Mouse (Mus musculus): ENCODE data around the gene Ppp1r14b. TPM values are rescaled to one million over a fixed set of nuclear protein-coding genes. Genes with fewer than 3 reads are reported as not detected.
"Not testable (repeated sequence)": the region's sequence is repeated elsewhere in the genome, so short reads cannot be mapped to it uniquely, and the experiment has no call there.

The Ppp1r14b gene
- polyA plus RNA-seq, 1 experiment from 2014 or later, result 170 TPM

DNA sequence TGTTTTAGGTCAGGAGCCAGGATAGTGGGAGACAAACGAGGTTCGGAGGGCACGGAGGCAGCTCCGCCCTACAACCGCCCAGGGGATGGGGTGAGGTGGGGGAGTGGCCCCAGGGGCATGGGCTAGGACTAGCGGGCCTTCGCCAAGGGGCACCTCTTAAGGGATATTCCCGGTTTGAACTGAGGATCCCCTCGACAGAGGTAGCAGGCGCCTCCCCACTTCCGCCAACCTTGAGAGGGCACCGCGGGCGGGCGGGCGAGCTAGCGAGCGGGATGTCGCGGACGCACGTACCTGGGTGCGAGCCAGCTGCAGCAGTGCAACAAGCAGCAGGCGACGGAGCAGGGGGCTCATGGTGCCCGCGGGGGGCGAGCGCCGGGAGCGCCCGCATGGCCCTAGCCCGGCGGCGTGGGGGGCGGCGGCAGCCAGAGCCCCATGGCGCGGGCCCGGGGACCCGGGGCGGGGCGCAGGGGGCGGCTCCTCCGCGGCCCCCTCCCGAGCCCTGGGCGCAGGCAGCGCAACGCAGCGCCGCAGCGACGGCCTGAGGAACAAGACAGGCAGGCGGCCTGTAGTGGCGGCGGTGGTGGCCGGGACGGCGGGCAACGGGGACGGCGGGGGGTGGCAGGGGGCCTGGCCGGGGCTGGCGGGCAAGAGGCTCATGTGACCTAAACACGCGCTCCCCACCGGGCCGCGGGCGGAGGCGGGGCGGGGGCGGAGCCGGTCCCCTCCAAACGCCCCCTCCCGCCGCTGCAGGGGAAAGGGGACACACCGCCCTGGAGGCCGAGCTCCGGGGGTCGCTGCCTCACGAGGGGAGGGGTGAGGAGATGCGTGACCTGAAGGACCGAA lies 12.5 kb downstream of the Ppp1r14b start, which contains the start of gene Vegfb:
Vegfb (minus strand) TSS at position 591 of the 843 bp plus-strand sequence.
- Histone ChIP-seq H3K4me1 (ENCODE audit: control insufficient read depth in 2 of 2, insufficient read depth in 2 of 2, low read length in 2 of 2) (peaks cover 12 to 22% of the 10 kb centered on the region in 2 experiments), H3K27me3 (ENCODE audit: control insufficient read depth, insufficient read depth, low read length) (no peaks in the 10 kb centered on the region), H3K4me2 (ENCODE audit: low read length) (peak within 1 kb of the TSS; percentile 75), H3K9me3 (ENCODE audit: control insufficient read depth, low read length) (no peaks in the 10 kb centered on the region), H3K27ac (replicated peaks in 1 of 2; ENCODE audit: control insufficient read depth in 1 of 2, insufficient read depth in 1 of 2, low read depth in 2 of 2, low read length in 2 of 2) (peak within 1 kb of the TSS; percentile 91 to 98), H3K36me3 (ENCODE audit: control insufficient read depth, insufficient read depth, low read length) (peaks cover 39% of the 10 kb centered on the region), H3K9ac (ENCODE audit: low read length) (peak within 1 kb of the TSS; percentile 90), H3K4me3 (ENCODE audit: control insufficient read depth in 1 of 2, insufficient read depth in 1 of 2, low read depth in 1 of 2, low read length in 2 of 2) (peak within 1 kb of the TSS; percentile 69 to 81)
- ATAC-seq (ENCODE audit: insufficient number of reproducible peaks, insufficient read depth, low FRiP score, low read depth), result peak; percentile 53
- under 1% methylated on average over 75 of the region's 85 CpGs for WGBS

GRCm38 (mm10) chr19:6987904-6988285 lies 13.1 kb downstream of the Ppp1r14b start:
- Histone ChIP-seq H3K27me3 (ENCODE audit: control insufficient read depth, insufficient read depth, low read length) (no peaks in the 10 kb centered on the region), H3K9ac (ENCODE audit: low read length) (peak overlapping the region; percentile 90), H3K27ac (replicated peaks in 1 of 2; ENCODE audit: control insufficient read depth in 1 of 2, insufficient read depth in 1 of 2, low read depth in 2 of 2, low read length in 2 of 2) (peak overlapping the region; percentile 91 to 98), H3K9me3 (ENCODE audit: control insufficient read depth, low read length) (no peaks in the 10 kb centered on the region), H3K4me2 (ENCODE audit: low read length) (peak overlapping the region; percentile 75), H3K4me3 (ENCODE audit: control insufficient read depth in 1 of 2, insufficient read depth in 1 of 2, low read depth in 1 of 2, low read length in 2 of 2) (peak overlapping the region; percentile 69 to 81), H3K4me1 (ENCODE audit: control insufficient read depth in 2 of 2, insufficient read depth in 2 of 2, low read length in 2 of 2) (peaks cover 12 to 24% of the 10 kb centered on the region in 2 experiments), H3K36me3 (ENCODE audit: control insufficient read depth, insufficient read depth, low read length) (peaks cover 33% of the 10 kb centered on the region)
- WGBS, result 7% methylated on average over 8 of the region's 8 CpGs
- no peak; the same call in 1 of the 2 replicates for ATAC-seq (ENCODE audit: insufficient number of reproducible peaks, insufficient read depth, low FRiP score, low read depth)

DNA sequence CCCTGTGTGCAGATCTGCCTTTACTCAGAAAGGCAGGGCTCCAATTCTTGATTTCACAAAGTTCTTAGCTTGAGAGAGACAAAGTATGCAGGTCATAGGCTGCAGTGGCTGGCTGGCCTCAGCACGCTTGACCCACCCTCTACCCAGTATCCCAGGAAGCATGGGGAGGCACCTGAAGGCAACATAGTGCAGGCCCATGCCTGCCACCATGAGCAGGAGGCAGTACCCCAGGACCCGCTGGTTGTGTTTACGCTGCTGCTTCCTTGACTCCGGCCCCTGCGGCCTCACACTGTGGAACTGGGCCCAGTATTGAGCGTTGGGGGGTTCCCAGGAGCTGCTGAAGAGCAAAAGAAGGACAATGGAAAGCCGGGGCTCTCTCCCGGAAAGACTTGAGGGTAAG lies 14.5 kb downstream of the Ppp1r14b start:
- ATAC-seq (ENCODE audit: insufficient number of reproducible peaks, insufficient read depth, low FRiP score, low read depth), result no peak
- Histone ChIP-seq H3K4me3 (ENCODE audit: control insufficient read depth in 1 of 2, insufficient read depth in 1 of 2, low read depth in 1 of 2, low read length in 2 of 2) (no peak overlapping the region), H3K4me2 (ENCODE audit: low read length) (no peak overlapping the region), H3K36me3 (ENCODE audit: control insufficient read depth, insufficient read depth, low read length) (peaks cover 25% of the 10 kb centered on the region), H3K9me3 (ENCODE audit: control insufficient read depth, low read length) (no peaks in the 10 kb centered on the region), H3K4me1 (ENCODE audit: control insufficient read depth in 2 of 2, insufficient read depth in 2 of 2, low read length in 2 of 2) (peaks cover 16 to 30% of the 10 kb centered on the region in 2 experiments), H3K27ac (replicated peaks in 1 of 2; ENCODE audit: control insufficient read depth in 1 of 2, insufficient read depth in 1 of 2, low read depth in 2 of 2, low read length in 2 of 2) (no peak overlapping the region), H3K9ac (ENCODE audit: low read length) (no peak overlapping the region), H3K27me3 (ENCODE audit: control insufficient read depth, insufficient read depth, low read length) (no peaks in the 10 kb centered on the region)
- 90% methylated on average over 8 of the region's 8 CpGs for WGBS

DNA sequence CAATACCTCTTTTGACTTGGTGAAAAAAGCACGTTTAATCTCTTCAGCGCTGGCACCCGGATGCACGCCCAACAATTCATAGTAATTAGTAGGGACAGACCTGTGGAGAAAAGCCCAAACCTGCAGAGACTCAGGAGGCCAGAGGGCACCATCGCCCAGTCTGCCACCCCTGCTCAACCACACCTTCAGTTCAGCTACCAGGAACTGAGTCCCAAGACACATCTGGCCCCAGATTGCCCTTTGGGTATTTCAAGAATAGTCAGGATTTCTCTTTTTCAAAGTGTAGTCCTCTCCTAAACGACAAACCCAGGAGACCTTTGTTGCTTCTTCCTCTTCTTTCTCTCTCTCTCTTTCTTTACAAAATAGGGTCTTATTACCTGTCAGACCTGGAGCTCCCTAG lies 15.9 kb downstream of the Ppp1r14b start:
- Histone ChIP-seq H3K27ac (replicated peaks in 1 of 2; ENCODE audit: control insufficient read depth in 1 of 2, insufficient read depth in 1 of 2, low read depth in 2 of 2, low read length in 2 of 2) (no peak overlapping the region), H3K27me3 (ENCODE audit: control insufficient read depth, insufficient read depth, low read length) (no peaks in the 10 kb centered on the region), H3K36me3 (ENCODE audit: control insufficient read depth, insufficient read depth, low read length) (peaks cover 12% of the 10 kb centered on the region), H3K4me3 (ENCODE audit: control insufficient read depth in 1 of 2, insufficient read depth in 1 of 2, low read depth in 1 of 2, low read length in 2 of 2) (no peak overlapping the region), H3K4me2 (ENCODE audit: low read length) (no peak overlapping the region), H3K9ac (ENCODE audit: low read length) (no peak overlapping the region), H3K9me3 (ENCODE audit: control insufficient read depth, low read length) (no peaks in the 10 kb centered on the region), H3K4me1 (ENCODE audit: control insufficient read depth in 2 of 2, insufficient read depth in 2 of 2, low read length in 2 of 2) (peaks cover 24 to 40% of the 10 kb centered on the region in 2 experiments)
- no peak for ATAC-seq (ENCODE audit: insufficient number of reproducible peaks, insufficient read depth, low FRiP score, low read depth)
- WGBS, result 86% methylated on average over 6 of the region's 6 CpGs

- not testable (repeated sequence) for H3K27ac ChIP-seq (replicated peaks in 1 of 2; ENCODE audit: control insufficient read depth in 1 of 2, insufficient read depth in 1 of 2, low read depth in 2 of 2, low read length in 2 of 2); H3K36me3 ChIP-seq (ENCODE audit: control insufficient read depth, insufficient read depth, low read length); H3K9me3 ChIP-seq (ENCODE audit: control insufficient read depth, low read length); H3K4me3 ChIP-seq (ENCODE audit: control insufficient read depth in 1 of 2, insufficient read depth in 1 of 2, low read depth in 1 of 2, low read length in 2 of 2); H3K9ac ChIP-seq (ENCODE audit: low read length); ATAC-seq (ENCODE audit: insufficient number of reproducible peaks, insufficient read depth, low FRiP score, low read depth); H3K27me3 ChIP-seq (ENCODE audit: control insufficient read depth, insufficient read depth, low read length); H3K4me2 ChIP-seq (ENCODE audit: low read length)
- peaks cover 21 to 35% of the 10 kb centered on the region in 2 experiments for H3K4me1 ChIP-seq (ENCODE audit: control insufficient read depth in 2 of 2, insufficient read depth in 2 of 2, low read length in 2 of 2)
- WGBS, result 88% methylated on average over 6 of the region's 6 CpGs
Measured at GRCm38 (mm10) chr19:6991166-6991565, 16.4 kb downstream of the Ppp1r14b start.

GRCm38 (mm10) chr19:6992011-6992858 lies 17.5 kb downstream of the Ppp1r14b start, which contains the start of gene Dnajc4:
Gene Dnajc4, minus strand, starts transcription at chr19:6992572.
- Histone ChIP-seq H3K36me3 (ENCODE audit: control insufficient read depth, insufficient read depth, low read length) (peaks cover 9% of the 10 kb centered on the region; the same call in 1 of the 2 replicates), H3K27me3 (ENCODE audit: control insufficient read depth, insufficient read depth, low read length) (no peaks in the 10 kb centered on the region), H3K4me1 (ENCODE audit: control insufficient read depth in 2 of 2, insufficient read depth in 2 of 2, low read length in 2 of 2) (peaks cover 25 to 40% of the 10 kb centered on the region in 2 experiments), H3K9ac (ENCODE audit: low read length) (peak within 1 kb of the TSS; percentile 81), H3K9me3 (ENCODE audit: control insufficient read depth, low read length) (no peaks in the 10 kb centered on the region), H3K27ac (replicated peaks in 1 of 2; ENCODE audit: control insufficient read depth in 1 of 2, insufficient read depth in 1 of 2, low read depth in 2 of 2, low read length in 2 of 2) (peak within 1 kb of the TSS; percentile 79 to 81), H3K4me2 (ENCODE audit: low read length) (peak within 1 kb of the TSS; percentile 78), H3K4me3 (ENCODE audit: control insufficient read depth in 1 of 2, insufficient read depth in 1 of 2, low read depth in 1 of 2, low read length in 2 of 2) (peak within 1 kb of the TSS; percentile 52 to 72)
- ATAC-seq (ENCODE audit: insufficient number of reproducible peaks, insufficient read depth, low FRiP score, low read depth), result peak; percentile 89
- WGBS, result 2% methylated on average over 37 of the region's 37 CpGs

GRCm38 (mm10) chr19:6993011-6993770 lies 18.4 kb downstream of the Ppp1r14b start:
- no peak for ATAC-seq (ENCODE audit: insufficient number of reproducible peaks, insufficient read depth, low FRiP score, low read depth)
- H3K27ac ChIP-seq (replicated peaks in 1 of 2; ENCODE audit: control insufficient read depth in 1 of 2, insufficient read depth in 1 of 2, low read depth in 2 of 2, low read length in 2 of 2), result peak overlapping the region; percentile 79 to 81
- H3K4me3 ChIP-seq (ENCODE audit: control insufficient read depth in 1 of 2, insufficient read depth in 1 of 2, low read depth in 1 of 2, low read length in 2 of 2), result peak overlapping the region; percentile 52 to 61
- H3K9me3 ChIP-seq (ENCODE audit: control insufficient read depth, low read length), result no peaks in the 10 kb centered on the region
- peaks cover 9% of the 10 kb centered on the region; the same call in 1 of the 2 replicates for H3K36me3 ChIP-seq (ENCODE audit: control insufficient read depth, insufficient read depth, low read length)
- H3K9ac ChIP-seq (ENCODE audit: low read length), result peak overlapping the region; percentile 75
- H3K27me3 ChIP-seq (ENCODE audit: control insufficient read depth, insufficient read depth, low read length), result no peaks in the 10 kb centered on the region
- H3K4me1 ChIP-seq (ENCODE audit: control insufficient read depth in 2 of 2, insufficient read depth in 2 of 2, low read length in 2 of 2), result peaks cover 20 to 38% of the 10 kb centered on the region in 2 experiments
- peak overlapping the region; percentile 78 for H3K4me2 ChIP-seq (ENCODE audit: low read length)
- 61% methylated on average over 14 of the region's 14 CpGs for WGBS
